Mouse (Mus musculus) 3T3-L1 (cell line): ENCODE measurements around the gene Thap3.

Source experiments
- DNase-seq: peaks from one replicate; pipeline ENCODE4 v3.0.0-alpha.2; 2015; ENCODE audit warnings: low read depth, low spot score

Gene Thap3

DNA sequence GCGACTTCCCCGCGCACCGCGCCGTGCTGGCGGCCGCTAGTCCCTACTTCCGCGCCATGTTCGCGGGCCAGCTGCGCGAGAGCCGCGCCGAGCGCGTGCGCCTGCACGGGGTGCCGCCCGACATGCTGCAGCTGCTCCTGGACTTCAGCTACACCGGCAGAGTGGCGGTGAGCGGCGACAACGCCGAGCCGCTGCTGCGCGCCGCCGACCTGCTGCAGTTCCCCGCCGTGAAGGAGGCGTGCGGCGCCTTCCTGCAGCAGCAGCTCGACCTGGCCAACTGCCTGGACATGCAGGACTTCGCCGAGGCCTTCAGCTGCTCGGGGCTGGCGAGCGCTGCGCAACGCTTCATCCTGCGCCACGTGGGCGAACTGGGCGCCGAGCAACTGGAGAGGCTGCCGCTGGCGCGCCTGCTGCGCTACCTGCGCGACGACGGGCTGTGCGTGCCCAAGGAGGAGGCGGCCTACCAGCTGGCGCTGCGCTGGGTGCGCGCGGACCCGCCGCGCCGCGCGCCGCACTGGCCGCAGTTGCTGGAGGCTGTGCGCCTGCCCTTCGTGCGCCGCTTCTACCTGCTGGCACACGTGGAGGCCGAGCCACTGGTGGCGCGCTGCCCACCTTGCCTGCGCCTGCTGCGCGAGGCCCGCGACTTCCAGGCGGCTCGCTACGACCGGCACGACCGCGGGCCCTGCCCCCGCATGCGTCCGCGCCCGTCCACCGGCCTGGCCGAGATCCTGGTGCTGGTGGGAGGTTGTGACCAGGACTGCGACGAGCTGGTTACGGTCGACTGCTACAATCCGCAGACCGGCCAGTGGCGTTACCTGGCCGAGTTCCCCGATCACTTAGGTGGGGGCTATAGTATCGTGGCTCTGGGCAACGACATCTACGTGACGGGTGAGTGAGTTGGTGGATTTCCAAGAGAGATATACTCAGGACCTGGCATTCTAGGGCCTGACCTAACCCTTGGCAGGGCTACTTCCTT is 20.6 kb upstream of the Thap3 start:
- peak; percentile 54 for DNase-seq

DNA sequence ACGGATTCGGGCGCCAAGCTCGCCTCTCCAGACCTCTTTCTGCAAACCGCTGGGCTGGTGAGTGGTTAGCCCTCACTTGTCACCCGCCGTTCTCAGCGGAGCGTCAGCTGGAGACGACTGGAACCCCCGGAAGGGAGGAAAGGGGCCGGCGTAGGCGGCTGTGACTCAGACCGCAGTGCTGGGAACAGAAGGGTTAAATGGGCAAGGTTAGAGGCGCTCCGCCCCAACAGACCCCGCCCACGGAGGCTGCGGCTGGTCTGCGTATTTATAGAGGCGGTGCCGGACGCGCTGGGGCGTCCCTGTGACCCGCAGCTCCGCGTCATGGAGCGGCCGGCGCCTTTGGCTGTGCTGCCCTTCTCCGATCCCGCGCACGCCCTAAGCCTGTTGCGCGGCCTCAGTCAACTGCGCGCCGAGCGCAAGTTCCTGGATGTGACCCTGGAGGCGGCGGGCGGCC is 19.9 kb upstream of the Thap3 start, which contains the start of gene Klhl21:
TSS of gene Klhl21 (plus strand) at position 182 of the 454 bp plus-strand sequence.
- DNase-seq, result peak; percentile 93

DNA sequence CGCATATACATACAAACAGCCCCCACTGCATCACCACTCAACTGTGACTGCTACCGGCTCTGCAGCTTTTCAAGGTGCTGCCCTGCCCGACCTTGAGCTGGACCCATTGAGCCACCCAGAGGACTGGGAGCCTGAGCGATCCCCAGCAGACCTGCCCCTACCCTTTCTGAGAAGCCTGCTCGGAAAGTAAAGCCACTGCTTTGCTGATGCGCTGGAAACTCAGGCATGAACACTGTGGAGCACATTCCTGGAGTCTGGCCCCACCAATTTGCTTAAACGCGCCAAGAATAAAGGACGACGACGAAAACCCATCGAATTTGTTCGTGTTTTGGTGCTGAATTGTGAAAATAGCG is 19.3 kb upstream of the Thap3 start:
- DNase-seq, result no peak

DNA sequence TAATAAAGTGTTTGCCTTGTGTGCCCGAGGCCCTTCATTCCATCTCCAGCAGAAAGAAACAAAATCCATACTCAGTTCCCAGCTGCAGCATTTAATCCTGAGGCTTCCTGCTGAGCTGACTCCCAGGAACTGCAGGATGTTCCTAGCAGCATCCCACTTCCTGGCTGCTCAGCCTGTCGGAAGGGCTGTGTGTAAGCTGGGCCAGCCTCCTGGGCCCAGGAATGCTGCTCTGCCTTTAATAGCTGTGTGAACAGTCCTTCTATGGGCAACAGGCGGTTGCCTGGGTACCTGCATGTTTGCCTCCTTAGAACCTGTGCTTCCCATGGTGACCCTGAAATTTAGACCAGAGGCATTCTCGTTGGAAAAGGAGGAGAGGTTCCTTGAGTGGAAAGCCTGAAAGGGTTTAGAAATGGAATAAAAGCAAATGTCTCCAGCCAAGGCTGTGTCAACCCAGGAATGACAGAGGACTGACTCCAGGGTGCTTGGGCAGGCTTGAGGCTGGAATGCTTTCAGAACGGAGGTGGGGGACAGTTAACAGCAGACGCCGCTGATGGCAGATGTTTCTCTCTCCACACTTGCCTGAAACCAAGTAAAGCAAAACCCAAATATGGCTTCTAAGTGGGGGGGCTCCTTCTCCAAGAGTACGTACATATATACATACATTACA is 18.8 kb upstream of the Thap3 start:
- peak; percentile 76 for DNase-seq

DNA sequence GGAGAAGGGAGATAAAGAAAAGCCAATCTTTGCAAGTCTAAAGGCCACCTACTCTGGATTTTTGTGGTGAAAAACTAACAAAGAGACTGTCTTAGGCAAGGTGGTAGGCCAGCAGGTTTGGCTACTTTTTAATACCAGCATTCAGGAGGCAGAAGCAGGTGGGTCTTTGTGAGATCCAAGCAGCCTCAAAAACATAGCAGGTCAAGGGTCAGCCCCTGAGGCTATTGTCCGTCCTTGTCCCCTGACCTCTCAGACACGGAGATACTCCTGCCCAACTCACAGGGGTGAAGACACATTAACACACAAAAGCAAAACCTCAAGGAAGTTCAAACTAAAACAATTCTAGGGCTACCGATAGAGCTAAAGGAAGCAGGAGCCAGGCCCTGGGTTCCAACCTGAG is 18.0 kb upstream of the Thap3 start:
- no peak for DNase-seq

DNA sequence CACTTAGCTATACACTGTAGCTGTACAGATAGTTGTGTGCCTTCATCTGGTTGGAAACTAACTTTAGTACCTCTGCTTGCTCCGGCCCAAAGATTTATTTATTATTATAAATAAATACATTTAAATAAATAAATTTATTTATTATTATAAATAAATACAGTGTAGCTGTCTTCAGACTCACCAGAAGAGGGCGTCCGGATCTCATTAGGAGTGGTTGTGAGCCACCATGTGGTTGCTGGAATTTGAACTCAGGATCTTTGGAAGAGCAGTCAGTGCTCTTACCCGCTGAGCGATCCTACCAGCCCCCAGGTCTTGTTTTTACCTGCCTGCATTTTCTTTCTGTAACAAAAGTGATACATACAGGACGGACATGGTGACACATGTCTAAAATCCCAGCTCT is 17.3 kb upstream of the Thap3 start:
- DNase-seq, result peak; percentile 42

DNA sequence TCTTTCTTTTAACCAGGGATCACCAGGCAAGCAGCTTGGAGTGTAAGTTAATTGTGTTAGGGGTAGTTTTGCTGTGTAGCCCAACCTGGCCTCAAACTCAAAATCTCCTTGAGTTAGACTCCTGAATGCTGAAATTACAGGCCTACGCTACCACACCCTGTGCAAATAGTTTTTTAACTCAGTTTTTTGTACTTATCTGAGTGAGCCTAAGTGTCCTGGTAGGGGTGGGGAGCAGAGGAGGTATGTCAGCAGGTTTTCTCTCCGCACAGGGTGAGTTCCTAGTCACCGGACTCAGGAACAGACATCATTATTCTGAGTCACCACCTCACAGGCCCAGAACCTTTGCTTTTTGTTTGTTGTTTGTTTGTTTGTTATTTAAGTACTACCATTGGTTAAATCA is 13.3 kb upstream of the Thap3 start:
- DNase-seq, result no peak

DNA sequence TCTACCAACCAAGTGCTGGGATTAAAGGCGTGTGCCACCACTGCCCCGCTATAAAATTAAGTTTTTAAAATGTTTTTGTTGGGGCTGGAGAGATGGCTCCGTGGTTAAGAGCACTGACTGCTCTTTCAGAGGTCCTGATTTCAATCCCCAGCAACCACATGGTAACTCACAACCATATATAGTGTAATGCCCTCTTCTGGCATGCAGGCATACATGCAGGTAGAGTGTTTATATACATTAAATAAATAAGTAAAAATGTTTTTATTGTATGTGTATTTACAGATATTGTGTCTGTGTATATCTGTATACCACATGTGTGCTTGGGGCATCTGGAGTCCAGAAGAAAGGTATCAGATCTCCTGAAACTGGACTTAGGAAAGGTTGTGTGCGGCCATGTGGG is 12.5 kb upstream of the Thap3 start:
- DNase-seq, result no peak

DNA sequence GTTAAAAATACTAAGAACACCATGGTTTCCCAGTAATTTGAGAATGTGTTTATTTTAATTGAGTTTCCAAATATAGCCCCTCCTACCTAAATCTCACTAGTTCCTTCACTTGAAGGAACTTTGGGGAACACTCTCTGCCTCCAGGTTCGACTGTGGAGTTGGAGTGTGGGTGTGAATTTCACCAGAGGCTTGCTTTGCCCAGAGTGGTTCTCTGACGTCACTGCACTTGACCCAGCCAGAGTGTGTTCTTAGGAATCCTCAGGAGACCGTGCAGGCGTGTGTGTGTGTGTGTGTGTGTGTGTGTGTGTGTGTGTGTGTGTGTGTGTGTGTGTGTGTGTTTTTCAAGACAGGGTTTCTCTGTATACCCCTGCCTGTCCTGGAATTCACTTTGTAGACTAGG is 12.1 kb upstream of the Thap3 start:
- no peak for DNase-seq

DNA sequence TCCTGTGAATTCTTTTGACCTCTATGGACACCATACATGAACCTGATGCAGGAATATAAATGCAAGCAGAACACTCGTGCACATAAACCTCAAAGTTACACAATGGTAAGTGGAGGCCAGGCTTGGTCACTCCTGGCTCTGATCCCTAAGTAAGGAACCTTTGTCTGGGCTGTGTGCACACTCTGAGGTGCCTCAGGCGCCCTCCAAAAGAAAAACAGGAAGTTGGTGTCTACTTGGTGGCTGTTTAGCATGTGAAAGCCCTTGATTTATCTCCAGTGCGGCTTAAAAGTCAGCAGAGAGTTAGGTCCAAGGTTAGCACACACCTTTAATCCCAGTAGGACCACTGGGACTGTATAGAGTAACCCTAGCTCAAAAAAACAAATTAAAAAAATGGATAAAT is 10.7 kb upstream of the Thap3 start:
- no peak for DNase-seq

DNA sequence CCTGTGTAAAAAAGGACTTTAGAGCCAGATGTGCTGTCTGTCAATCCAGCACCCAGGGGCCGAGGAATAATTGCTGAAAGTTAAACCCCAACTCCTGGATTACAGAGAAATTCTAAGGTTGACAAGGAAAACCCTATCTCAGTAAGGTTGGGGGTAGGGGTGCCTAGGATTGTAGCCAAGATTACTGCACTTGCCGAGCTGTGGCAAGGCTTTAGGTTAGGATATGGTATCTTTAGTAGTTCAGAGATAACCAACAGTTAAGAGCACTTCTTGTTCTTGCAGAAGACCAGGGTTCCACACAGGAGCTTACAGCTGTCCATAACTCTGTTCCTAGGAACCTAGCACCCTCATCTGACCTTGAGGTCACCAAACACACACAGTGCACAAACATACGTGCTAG is 8.9 kb upstream of the Thap3 start:
- DNase-seq, result no peak

DNA sequence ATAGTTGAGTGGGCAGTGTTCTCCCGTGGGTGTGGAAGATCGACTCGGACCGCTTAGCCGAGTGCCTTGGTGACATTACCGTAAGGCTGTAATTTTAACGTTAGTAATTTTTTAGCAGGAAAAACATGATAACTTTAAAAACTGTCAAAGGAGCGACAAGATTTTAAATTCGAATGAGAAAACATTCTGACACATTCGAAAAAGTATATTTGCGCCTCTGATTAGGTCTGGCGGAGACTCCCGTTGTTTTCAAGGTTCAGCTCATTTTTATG is 8.1 kb upstream of the Thap3 start:
- no peak for DNase-seq

DNA sequence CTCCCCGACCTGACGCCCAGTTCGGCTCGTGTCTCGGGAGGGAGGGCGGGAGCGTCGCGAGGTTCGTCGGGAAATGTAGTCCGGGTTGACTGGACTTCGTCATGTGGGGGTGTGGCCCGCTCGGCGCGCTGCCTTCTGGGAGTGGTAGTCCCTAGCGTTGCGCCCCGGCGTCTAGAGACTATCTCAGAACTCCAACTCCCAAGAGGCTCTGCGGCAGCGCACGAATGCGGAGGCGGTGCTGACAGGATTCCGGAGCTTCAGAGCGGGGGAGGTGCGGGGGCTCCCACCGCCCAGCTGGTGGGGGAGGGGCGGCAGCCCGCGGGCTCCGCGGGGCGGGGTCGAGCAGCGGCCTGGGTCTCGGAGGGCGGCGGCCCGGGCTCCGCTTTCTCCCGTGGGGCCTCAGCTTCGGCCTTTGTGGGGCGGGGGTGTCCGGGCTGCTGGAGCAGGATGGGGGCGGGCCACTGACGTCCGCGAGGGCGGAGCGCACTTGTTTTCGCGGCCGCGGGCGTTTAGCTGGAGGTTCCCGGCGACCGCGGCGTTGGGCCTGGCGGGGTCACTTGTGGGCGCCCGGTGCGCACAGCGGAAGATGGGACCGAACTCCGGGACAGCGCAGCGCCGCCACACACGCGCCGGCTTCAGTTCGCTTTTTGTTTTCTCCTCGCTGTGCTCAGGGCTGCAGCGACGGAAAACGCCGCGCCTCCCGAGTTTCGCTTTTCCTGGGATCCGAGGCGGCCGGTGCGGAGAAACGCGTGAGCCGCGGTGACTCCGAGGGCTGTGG is 7.6 kb upstream of the Thap3 start, which contains the start of gene Phf13:
TSS of gene Phf13 (minus strand) at position 86 of the 778 bp plus-strand sequence.
- DNase-seq, result peak; percentile 99

DNA sequence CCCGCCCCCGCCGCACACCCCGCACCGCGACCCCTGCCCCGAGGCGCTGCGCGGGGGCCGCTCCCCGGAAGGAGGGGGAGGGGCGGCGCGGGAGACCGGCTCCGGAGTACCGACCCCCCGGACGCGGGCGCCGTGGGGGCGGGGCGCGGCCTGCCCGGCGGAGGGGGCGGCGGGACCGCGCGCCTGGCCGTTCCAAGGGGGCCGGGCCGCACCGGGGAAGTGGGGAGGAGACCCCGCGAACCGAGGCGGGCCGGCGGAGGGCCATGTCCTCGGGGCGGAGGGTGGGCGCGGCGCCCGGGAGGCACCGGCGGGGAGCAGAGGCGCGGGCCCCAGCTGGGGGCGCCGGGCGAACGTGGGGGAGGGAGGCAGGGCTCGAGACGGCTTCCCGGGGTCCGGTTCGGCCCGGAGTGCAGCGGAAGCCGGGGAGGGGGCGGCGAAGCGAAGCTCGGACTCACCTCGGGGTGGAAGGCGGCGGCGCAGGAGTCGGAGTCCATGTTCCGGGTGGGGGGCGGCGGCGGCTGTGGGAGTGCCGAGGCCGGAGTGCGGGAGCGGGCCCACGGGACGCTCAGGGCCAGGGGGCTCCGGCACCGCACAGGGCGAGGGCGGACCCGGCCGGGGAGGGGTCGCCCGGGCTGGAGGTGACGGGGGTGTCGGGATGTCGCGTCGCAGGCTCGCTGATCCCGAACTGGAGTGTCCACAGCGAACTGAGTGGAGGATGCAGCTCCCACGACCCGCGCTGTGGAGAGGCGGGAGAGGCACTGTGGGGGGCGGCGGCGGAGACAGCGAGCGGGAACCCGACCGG is 6.8 kb upstream of the Thap3 start:
- DNase-seq, result no peak

DNA sequence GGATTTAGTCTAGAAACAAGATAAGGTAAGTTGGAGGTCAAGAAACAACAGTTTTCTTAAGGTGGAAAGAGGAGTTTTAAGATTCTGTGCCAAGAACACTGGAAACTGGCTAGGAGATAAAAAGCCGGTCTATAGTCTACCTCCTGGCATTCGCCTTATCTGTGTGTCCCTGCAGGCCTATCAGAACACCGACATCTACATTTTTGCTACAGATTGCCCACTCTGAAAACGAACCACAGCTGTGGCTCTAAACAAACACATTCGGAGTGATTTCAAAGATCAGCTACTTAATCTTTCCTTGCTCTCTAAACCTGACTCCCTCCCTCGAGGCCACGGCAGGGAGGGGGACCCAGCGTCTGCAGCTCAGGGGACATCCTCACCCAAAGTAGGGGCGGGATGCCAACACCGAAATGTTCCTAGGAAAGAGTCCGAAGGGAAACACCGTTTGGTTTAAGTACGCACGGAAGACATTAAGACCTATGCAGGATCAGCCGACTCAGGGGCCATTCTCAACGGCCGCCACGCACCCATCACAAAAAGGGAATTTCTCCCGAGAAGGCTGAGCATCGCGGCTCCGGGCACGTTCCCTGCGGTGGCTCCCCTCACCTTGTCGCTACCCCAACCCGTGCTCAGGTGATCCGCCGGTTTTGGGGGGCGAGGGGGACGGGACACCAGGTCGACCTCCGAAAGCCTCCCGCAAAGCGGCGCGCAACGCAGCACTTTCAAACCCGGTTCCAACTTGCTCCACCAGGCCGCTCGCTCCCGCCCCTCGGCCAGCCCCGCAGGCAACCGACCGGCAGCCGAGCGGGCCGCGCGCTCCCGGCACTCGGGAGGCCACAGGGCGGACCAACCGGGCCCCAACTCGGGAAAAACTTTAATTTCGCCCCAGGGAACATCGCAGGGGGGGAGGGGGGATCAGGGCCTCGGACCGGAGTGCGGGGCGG is 5.7 kb upstream of the Thap3 start:
- DNase-seq, result peak; percentile 29

DNA sequence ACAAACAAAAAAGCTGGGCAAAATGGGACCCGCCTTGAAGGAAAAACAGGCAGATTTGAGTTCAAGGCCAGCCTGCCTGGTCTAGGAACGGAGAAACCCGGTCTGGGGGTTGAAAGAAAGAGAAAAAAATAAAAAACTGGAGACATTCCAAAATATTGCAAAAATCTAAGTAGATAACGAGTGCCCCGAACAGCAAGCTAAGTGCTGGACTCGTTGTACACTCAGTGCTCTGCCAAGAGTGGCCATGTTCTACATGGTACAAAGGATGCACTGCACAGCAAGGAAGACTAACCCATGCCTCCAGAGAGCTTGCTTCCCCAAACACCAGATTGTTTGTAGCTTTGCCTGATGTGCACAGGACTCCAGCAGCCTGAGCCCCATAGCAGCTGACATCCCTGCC is 4.2 kb upstream of the Thap3 start:
- no peak for DNase-seq

DNA sequence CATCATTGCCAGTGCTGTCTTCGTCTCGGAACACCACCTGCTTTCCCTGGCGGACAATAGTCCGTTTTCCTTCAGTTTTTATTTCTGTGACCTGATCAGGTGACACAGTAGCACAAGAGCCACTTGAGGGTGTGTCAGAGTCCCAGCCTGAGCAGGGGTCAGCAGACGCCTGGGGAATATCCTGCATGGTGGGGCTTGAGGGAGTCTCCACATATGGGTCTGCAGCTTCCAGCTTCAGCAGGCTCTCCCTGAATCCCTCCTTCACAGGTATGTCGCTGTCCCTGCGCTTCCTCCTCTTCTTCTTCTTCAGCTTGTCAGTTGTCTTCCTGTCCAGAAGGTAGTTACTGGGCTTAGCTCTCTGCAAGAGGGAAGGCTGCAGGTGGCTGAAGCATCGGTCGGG is 3.3 kb upstream of the Thap3 start:
- no peak for DNase-seq

DNA sequence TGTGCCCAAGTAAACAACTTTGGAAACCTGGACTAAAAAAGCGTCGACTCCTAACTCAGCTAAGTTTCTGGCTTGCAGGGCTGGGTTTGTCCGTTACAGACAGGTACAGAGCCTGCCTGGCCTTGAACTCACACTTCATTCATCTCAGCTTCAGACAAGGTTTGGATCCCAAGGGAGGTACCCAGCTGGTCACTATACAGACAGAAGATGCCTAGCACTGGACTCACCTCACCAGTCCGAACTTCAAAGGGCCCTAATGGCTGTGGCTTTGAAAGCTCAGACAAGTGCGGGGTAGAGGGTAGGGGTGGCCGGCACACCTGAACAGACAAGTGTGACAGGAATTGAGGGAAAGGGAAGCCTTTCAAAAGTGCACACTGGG is 302 bp upstream of the Thap3 start:
- DNase-seq, result no peak

DNA sequence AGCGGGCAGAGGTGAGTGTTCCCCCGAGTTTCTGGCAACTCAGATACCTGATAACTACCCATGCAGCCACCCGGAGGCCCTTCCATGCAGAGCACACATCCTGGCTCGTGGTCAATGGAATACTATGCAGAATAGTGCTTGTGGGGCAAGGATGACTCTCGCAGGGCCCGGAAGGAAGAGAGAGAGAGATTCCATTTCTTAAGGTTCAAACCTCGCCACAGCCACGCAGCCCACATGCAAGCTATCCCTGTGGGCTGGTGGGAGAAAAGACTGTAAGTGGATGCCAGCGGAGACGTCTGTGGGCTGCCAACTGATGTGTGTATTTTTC is 819 bp downstream of the Thap3 start:
- DNase-seq, result peak; percentile 48

DNA sequence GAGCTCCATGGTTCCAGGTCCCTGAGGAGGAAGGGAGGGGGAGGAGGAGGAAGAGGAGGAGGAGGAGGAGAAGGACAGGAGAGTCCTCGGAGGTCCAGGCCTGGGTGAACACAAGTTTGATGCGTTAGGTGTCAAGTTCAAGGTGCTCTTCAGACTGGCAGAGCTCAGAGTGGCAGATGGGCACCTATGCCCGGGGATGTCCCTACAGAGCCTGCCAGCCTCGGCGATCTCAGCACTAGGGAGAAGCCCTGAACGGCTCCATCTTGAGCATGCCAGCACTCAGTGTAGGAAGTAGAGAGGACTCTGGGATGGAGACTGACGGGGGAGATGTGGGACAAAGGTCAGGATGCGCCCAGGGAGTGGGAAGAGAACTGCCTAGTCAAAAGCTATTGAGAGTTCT is 2.1 kb downstream of the Thap3 start:
- DNase-seq, result no peak

DNA sequence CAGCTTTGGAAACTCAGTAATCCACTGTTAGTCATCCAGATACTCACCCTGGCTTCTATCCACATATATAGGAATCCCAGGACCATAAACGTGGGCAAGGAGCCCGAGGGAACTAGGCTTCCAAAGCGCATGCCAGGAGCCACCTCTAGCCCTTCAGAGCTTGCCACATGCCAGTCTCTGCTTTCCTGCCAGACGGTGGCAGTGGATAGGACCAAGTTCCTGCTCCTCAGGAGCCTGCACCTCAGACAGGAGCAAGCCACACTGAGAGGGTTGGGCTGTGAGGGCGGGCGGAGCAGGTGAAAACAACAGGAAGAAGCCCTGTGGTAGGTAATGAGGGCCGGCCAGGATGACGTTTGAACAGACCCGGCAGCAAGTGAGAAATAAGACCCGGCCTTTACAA is 2.9 kb downstream of the Thap3 start:
- no peak for DNase-seq
